Mouse (Mus musculus) forebrain, postnatal 0 days (tissue): ENCODE measurements at regions not wholly inside any gene's neighbourhood (a gene's known extent, or its start where the extent isn't known, plus 50 kb on each side); places are given as distances from the start of the nearest gene placed in this dataset.

ENCODE experiments used
- ATAC-seq: fragments of 200-750 bp; cut with Nextera tagmentation; 2 replicates; pipeline ENCODE4 v1.8.0; 2017; ENCODE audit warnings: mild to moderate bottlenecking, moderate library complexity
- DNase-seq: peaks from one replicate; pipeline ENCODE4 v3.0.0-alpha.2; 2015
- H3K27ac ChIP-seq: fragments of 300-500 bp; sonication (generic); 2 replicates; pipeline ENCODE4 v1.5.1; 2014; ENCODE audit warnings: low read depth, mild to moderate bottlenecking, antibody characterized with exemption, low read length, moderate library complexity, mixed read lengths
- H3K27me3 ChIP-seq: fragments of 300-500 bp; sonication (generic); 2 replicates; pipeline ENCODE4 v1.6.1; 2014; ENCODE audit warnings: mild to moderate bottlenecking, low read length, mixed read lengths; ENCODE audit not compliant: insufficient read depth
- H3K36me3 ChIP-seq: fragments of 300-500 bp; sonication (generic); 2 replicates; pipeline ENCODE4 v1.6.1; 2014; ENCODE audit warnings: mild to moderate bottlenecking, moderate library complexity; ENCODE audit not compliant: insufficient read depth
- H3K4me1 ChIP-seq: fragments of 300-500 bp; sonication (generic); 2 replicates; pipeline ENCODE4 v1.6.1; 2014; ENCODE audit warnings: antibody characterized with exemption; ENCODE audit not compliant: insufficient read depth
- H3K4me2 ChIP-seq: fragments of 300-500 bp; sonication (generic); 2 replicates; pipeline ENCODE4 v1.6.1; 2014; ENCODE audit warnings: low read depth, mild to moderate bottlenecking, moderate library complexity
- H3K4me3 ChIP-seq: fragments of 300-500 bp; sonication (generic); 2 replicates; pipeline ENCODE4 v1.5.1; 2014; ENCODE audit warnings: low read depth, low read length, mixed read lengths
- H3K9ac ChIP-seq: fragments of 300-500 bp; sonication (generic); 2 replicates; pipeline ENCODE4 v1.6.1; 2014; ENCODE audit warnings: mild to moderate bottlenecking
- H3K9me3 ChIP-seq: fragments of 300-500 bp; sonication (generic); 2 replicates; pipeline ENCODE4 v1.6.1; 2016; ENCODE audit warnings: low read length
- CTCF ChIP-seq: sonication (generic); IDR thresholded peaks from 2 replicates; pipeline ENCODE4 v1.5.1; 2016; ENCODE audit warnings: antibody characterized with exemption, control low read depth, low read depth
- WGBS: fragments of 180-500 bp; shearing (Covaris S2); extraction: QIAGEN DNeasy Blood & Tissue Kit; methylation state at CpG from one replicate; pipeline ENCODE4 v1.1.7; 2014; 5-methylcytosine and 5-hydroxymethylcytosine counted together
- microRNA-seq, 2 experiments: library from miRNA; unstranded; fragments of <30 nt; microRNA quantifications; one replicate each; pipeline ENCODE4; 2016

DNA sequence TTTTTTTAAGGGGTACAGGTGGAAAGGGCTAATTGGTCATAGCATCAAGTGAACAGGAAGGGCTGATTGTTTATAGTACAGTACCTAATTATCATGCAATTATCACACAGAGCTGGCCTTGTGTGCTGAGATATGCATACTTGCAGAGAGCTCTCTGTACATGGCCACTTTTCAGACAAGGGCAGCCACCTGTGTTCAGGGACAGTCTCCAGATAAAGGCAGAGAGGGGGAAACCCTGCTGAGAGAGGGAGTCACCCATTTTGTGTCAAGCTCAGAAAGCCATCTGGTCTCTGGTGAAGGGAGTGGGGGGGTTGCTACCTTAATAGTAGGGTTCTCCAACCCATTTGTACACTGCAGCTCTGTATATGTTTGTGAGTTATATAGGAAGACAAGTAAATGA, 127.5 kb upstream of the Sphkap start:
- Histone ChIP-seq H3K4me1 (no peaks in the 10 kb centered on the region), H3K36me3 (no peaks in the 10 kb centered on the region), H3K9ac (no peak overlapping the region), H3K9me3 (no peaks in the 10 kb centered on the region), H3K4me2 (no peak overlapping the region), H3K27me3 (no peaks in the 10 kb centered on the region), H3K4me3 (no peak overlapping the region), H3K27ac (no peak overlapping the region)
- ATAC-seq: no peak
- DNase-seq: no peak
- no peak for TF ChIP-seq CTCF

DNA sequence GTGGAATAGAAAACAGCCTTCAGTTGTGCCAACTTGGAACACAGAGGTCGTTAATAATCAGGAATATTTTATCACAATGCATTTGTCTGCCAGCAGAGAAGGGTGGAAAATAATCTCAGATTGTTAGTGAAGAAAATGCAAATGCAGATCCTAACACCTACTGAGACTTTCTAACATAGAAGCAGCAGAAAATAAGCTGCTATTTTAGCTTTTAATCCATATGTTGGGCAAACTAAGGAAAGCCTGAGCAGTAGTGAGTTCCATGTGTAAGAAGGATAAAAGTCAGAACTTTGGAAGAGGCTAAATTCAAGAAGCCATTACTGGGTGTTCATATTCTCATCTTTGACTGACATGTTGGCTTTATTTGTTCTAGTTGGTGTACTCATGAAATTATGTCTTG, 119.8 kb upstream of the Sphkap start:
- ATAC-seq (no peak), DNase-seq (no peak)
- Histone ChIP-seq H3K27me3 (no peaks in the 10 kb centered on the region), H3K4me3 (no peak overlapping the region), H3K9ac (no peak overlapping the region), H3K9me3 (0 out of 2 replicates have a peak, but pooled peaks cover 5% of the 10 kb centered on the region), H3K4me2 (no peak overlapping the region), H3K27ac (no peak overlapping the region), H3K4me1 (no peaks in the 10 kb centered on the region), H3K36me3 (no peaks in the 10 kb centered on the region)
- WGBS: 32% methylated on average over 1 of the region's 1 CpGs
- no peak for TF ChIP-seq CTCF

DNA sequence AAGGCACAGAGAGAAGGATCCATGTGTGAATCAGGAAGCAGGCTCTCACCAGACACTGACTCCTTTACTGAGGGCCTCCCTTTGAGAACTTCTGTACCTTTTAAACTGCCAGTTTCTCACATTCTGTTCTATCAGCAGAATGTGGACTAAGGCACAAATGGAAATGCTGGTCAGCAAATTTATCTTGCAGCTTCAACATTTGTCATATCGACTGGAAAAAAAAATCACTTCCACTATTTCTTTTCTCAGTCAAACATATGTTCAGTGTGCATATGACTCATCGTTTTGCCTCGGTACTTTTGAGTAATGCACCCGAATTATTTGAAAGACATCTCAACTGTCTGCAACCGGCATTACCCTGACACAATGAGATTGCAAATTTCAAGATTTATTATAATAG, 101.4 kb upstream of the Sphkap start:
- ATAC-seq (no peak), DNase-seq (no peak)
- Histone ChIP-seq H3K27me3 (no peaks in the 10 kb centered on the region), H3K27ac (no peak overlapping the region), H3K4me1 (no peaks in the 10 kb centered on the region), H3K9me3 (no peaks in the 10 kb centered on the region), H3K4me3 (no peak overlapping the region), H3K9ac (no peak overlapping the region), H3K36me3 (no peaks in the 10 kb centered on the region), H3K4me2 (no peak overlapping the region)
- TF ChIP-seq CTCF: no peak
- whole genome bisulfite sequencing: 68% methylated on average over 5 of the region's 5 CpGs

DNA sequence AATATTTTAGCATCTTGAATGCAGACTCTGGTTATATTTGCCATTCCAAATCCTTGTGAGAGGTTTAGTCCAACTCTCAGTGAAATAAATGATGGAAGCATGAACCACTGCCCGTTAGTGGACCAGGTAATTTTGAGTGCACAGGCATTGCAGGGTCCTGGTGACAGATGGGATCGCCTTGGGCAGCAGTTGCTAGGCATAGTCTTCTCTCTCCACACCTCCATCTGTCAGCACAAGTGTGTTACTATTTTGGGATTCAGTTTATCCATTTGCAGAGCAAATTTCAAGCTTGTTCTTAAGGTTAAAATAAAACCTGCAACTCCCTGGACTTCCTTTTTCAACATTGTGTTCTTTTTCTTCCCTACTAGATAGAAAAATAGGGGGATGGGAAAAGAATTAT, 97.4 kb upstream of the Sphkap start:
- Histone ChIP-seq H3K4me1 (no peaks in the 10 kb centered on the region), H3K9me3 (no peaks in the 10 kb centered on the region), H3K4me3 (no peak overlapping the region), H3K4me2 (no peak overlapping the region), H3K27ac (no peak overlapping the region), H3K9ac (no peak overlapping the region), H3K27me3 (no peaks in the 10 kb centered on the region), H3K36me3 (no peaks in the 10 kb centered on the region)
- ATAC-seq (no peak), DNase-seq (peak; percentile 17)
- 59% methylated on average over 2 of the region's 2 CpGs for WGBS
- TF ChIP-seq CTCF: no peak

DNA sequence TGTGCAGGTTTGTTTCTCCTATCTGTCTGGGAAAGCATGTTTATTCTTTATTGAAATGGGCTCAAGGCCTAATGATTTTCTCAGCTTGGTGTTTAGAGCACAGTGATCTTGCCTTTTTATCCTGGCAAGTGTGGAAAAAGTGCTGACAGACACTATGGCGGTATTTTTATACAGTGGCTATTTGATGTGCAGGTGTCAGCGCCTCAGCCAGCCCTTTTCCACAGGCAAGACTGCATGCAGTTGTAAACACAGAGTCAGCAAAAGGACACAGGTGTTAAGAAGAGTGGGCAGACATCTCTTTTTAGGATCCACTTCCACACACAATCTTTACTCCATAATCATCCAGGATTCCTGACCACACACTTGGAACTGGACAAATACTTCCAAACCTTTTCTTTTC, 88.9 kb upstream of the Sphkap start:
- H3K27ac ChIP-seq: no peak overlapping the region
- whole genome bisulfite sequencing: 77% methylated on average over 2 of the region's 2 CpGs
- H3K4me3 ChIP-seq: no peak overlapping the region
- no peak overlapping the region for H3K9ac ChIP-seq
- H3K4me1 ChIP-seq: no peaks in the 10 kb centered on the region
- no peaks in the 10 kb centered on the region for H3K36me3 ChIP-seq
- TF ChIP-seq CTCF: no peak
- H3K4me2 ChIP-seq: no peak overlapping the region
- no peaks in the 10 kb centered on the region for H3K27me3 ChIP-seq
- DNase-seq (no peak), ATAC-seq (no peak)
- H3K9me3 ChIP-seq: no peaks in the 10 kb centered on the region

DNA sequence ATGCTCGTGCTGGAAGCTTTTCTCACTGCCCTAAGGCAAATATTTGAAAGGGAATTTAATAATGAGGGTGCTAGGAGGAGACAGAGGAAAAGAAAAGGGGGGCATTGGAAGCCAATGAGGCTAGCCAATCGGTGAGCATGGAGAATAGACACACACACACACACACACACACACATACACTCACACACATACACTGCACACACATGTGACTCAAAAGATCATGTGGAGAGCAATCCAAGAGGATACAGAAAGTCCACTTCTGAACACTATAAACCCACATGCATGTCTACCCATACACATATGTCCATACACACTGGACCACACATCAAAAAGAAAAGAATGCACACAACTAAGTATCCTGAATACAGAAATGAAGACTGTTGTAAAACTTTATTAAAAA, 88.4 kb upstream of the Sphkap start:
- 48% methylated on average over 2 of the region's 2 CpGs for WGBS
- DNase-seq (no peak), ATAC-seq (no peak)
- no peak for TF ChIP-seq CTCF
- no peak overlapping the region for H3K9ac ChIP-seq
- no peaks in the 10 kb centered on the region for H3K27me3 ChIP-seq
- no peaks in the 10 kb centered on the region for H3K36me3 ChIP-seq
- H3K27ac ChIP-seq: no peak overlapping the region
- no peaks in the 10 kb centered on the region for H3K4me1 ChIP-seq
- H3K4me2 ChIP-seq: no peak overlapping the region
- no peak overlapping the region for H3K4me3 ChIP-seq
- no peaks in the 10 kb centered on the region for H3K9me3 ChIP-seq

DNA sequence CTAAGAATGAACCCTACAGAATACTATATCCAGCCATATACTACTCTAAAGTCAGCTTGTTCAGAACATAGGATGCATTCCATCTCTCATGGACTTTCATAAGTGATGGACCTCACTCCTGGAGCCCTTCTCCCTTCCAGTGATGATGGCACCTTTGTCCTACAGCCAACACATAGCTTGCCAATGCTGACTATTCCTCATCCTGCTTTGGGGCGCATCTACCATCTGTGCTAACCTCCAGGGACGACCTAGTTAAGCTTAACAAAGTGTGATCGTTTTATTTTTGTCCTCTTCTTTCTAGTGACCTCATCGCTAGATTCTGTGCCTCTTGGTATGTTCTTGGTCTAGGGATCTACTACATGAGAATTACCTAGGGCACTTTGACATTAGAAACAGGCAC, 87.0 kb upstream of the Sphkap start:
- WGBS: 78% methylated on average over 4 of the region's 4 CpGs
- Histone ChIP-seq H3K27ac (no peak overlapping the region), H3K4me2 (no peak overlapping the region), H3K9ac (no peak overlapping the region), H3K4me3 (no peak overlapping the region), H3K27me3 (no peaks in the 10 kb centered on the region), H3K9me3 (no peaks in the 10 kb centered on the region), H3K36me3 (no peaks in the 10 kb centered on the region), H3K4me1 (no peaks in the 10 kb centered on the region)
- DNase-seq (no peak), ATAC-seq (no peak)
- TF ChIP-seq CTCF: no peak

DNA sequence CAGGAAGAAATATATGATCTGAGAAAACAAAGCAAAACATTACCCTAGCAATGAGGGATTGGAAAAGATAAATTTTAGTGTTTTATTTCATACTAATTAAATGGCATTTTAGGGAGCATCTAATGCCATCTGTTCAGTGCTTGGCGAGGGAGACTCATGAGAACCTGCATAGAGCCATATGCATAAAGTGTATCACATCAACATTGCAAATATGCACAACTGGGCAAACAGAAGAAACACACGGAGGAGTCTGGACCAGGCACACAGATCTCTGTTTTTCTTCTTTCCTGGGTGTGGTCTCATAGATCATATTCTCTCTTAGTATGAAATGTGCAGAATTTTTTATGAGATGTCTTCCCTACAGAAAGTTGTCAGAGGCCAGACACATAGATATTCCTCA, 71.1 kb upstream of the Sphkap start:
- Histone ChIP-seq H3K4me3 (no peak overlapping the region), H3K27ac (no peak overlapping the region), H3K9me3 (no peaks in the 10 kb centered on the region), H3K27me3 (no peaks in the 10 kb centered on the region), H3K36me3 (no peaks in the 10 kb centered on the region), H3K4me2 (no peak overlapping the region), H3K4me1 (no peaks in the 10 kb centered on the region), H3K9ac (no peak overlapping the region)
- TF ChIP-seq CTCF: no peak
- no peak for ATAC-seq
- no peak for DNase-seq
- WGBS: 51% methylated on average over 2 of the region's 2 CpGs

Small RNA genes in the stretch of these regions (microRNA-seq; reads per million reads assigned to microRNA genes)
- 0 reads per million in 2 experiments for gene Gm25754
